26 mouse cellular contexts compared by ENCODE assay signal in the genomic region with DNA sequence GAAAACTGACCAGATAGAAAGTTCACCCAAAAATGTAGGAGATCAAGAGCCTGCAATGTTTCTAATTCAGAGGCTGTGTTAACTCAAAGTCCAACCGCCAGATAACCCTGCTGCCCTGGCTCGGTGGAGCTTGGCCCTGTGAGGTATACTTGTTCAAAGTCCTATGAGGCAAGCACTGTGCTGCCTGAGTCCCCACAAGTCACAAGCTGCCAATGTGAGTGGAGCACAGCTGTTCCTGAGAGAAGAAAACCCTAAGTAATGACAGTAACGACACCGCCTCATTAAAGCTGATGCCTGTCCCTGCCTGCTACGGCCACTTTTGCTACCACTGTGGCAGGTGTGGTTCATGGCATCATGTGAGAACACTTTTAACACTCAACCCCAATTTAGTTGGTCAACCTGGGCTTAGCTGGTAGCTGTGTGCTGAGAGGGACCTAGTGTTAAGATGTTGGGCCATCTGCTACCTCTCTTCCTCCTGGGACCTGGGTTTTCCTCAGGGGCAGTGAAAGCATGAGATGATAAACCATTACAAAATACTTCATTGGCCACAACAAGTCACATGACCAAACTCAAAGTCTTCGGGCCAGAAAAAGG.
DNase-seq lines count a peak whose midpoint lies in the region; ATAC-seq and TF ChIP-seq lines count a peak whose summit lies in the region.
"Had no signal": no experiment of that assay in that cellular context is flagged by ENCODE, and none has a peak within 500 bp of the region (broad histone marks: within the 10 kb centered on the region; RNA-seq: fewer than 3 reads in every experiment).

No protein-coding gene starts in this region.

- H3K4me2 ChIP-seq in midbrain, embryonic 15.5 days: no peak overlapping the region
- no peak overlapping the region for H3K4me2 ChIP-seq in intestine, embryonic 16.5 days (ENCODE audit: low read depth, low read length)
- no peak overlapping the region for H3K4me2 ChIP-seq in liver, embryonic 16.5 days (ENCODE audit: low read depth, low read length)
- H3K4me2 ChIP-seq: embryonic facial prominence, embryonic 13.5 days; heart, embryonic 15.5 days; hindbrain, embryonic 14.5 days; limb, embryonic 12.5 days; lung, embryonic 14.5 days had no signal

- H3K27ac ChIP-seq in midbrain, embryonic 10.5 days (replicated peaks): peak overlapping the region; percentile 19; the same call in 1 of the 2 replicates
- H3K27ac ChIP-seq in midbrain, embryonic 15.5 days: no peak overlapping the region
- 0 out of 2 replicates have a peak overlapping the region, but pooled peaks have one; percentile 41 for H3K27ac ChIP-seq in intestine, embryonic 16.5 days (ENCODE audit: low read length)
- H3K27ac ChIP-seq in liver, adult 2 months (replicated peaks; ENCODE audit: insufficient read depth, low read depth, low read length): no peak overlapping the region; the same call in 1 of the 2 replicates
- H3K27ac ChIP-seq in liver, embryonic 16.5 days (ENCODE audit: low read length): no peak overlapping the region
- H3K27ac ChIP-seq in hindbrain, embryonic 10.5 days: no peak overlapping the region
- H3K27ac ChIP-seq: embryonic facial prominence, embryonic 13.5 days; heart, embryonic 15.5 days; hindbrain, embryonic 14.5 days; layer of hippocampus, adult 2 months; limb, embryonic 12.5 days; stomach, postnatal 0 days had no signal

- 84% methylated on average over 6 of the region's 6 CpGs for WGBS in midbrain, embryonic 10.5 days
- 66% methylated on average over 6 of the region's 6 CpGs for WGBS in midbrain, embryonic 15.5 days
- 70% methylated on average over 6 of the region's 6 CpGs for WGBS in intestine, embryonic 16.5 days
- WGBS in liver, adult 2 months: 43% methylated on average over 6 of the region's 6 CpGs
- WGBS in liver, embryonic 16.5 days (ENCODE audit: insufficient replicate concordance): 61% methylated on average over 6 of the region's 6 CpGs
- 84% methylated on average over 6 of the region's 6 CpGs for WGBS in hindbrain, embryonic 10.5 days

- H3K79me2 ChIP-seq in liver, adult 2 months (ENCODE audit: control insufficient read depth, insufficient read depth, low read length): no peaks in the 10 kb centered on the region

- no peak overlapping the region for H3K9ac ChIP-seq in midbrain, embryonic 15.5 days
- H3K9ac ChIP-seq in intestine, embryonic 16.5 days (ENCODE audit: low read depth, low read length): no peak overlapping the region
- H3K9ac ChIP-seq in liver, adult 2 months (ENCODE audit: low read depth, low read length): no peak overlapping the region
- no peak overlapping the region for H3K9ac ChIP-seq in liver, embryonic 16.5 days (ENCODE audit: low read depth, low read length)
- H3K9ac ChIP-seq: embryonic facial prominence, embryonic 13.5 days; heart, embryonic 15.5 days; hindbrain, embryonic 14.5 days; limb, embryonic 12.5 days; lung, embryonic 14.5 days had no signal

- no peak for TF ChIP-seq POLR2A in liver, adult 2 months (IDR thresholded peaks at IDR 0.05; ENCODE audit: extremely low read depth, insufficient read depth, low read length)

- peaks cover 6% of the 10 kb centered on the region; the same call in 1 of the 2 replicates for H3K4me1 ChIP-seq in midbrain, embryonic 10.5 days
- peaks cover 9% of the 10 kb centered on the region for H3K4me1 ChIP-seq in midbrain, embryonic 15.5 days
- no peaks in the 10 kb centered on the region for H3K4me1 ChIP-seq in intestine, embryonic 16.5 days (ENCODE audit: control insufficient read depth, insufficient read depth, low read length)
- peaks cover 5% of the 10 kb centered on the region for H3K4me1 ChIP-seq in liver, adult 2 months (ENCODE audit: control insufficient read depth, insufficient read depth, low read length)
- no peaks in the 10 kb centered on the region for H3K4me1 ChIP-seq in liver, embryonic 16.5 days (ENCODE audit: control insufficient read depth, low read depth, low read length)
- 0 out of 2 replicates have a peak, but pooled peaks cover 4% of the 10 kb centered on the region for H3K4me1 ChIP-seq in hindbrain, embryonic 10.5 days (replicated peaks)
- H3K4me1 ChIP-seq: embryonic facial prominence, embryonic 13.5 days; heart, embryonic 15.5 days; limb, embryonic 12.5 days had no signal

- no peaks in the 10 kb centered on the region for H3K27me3 ChIP-seq in midbrain, embryonic 10.5 days (ENCODE audit: low read depth, poor library complexity, severe bottlenecking)
- no peaks in the 10 kb centered on the region for H3K27me3 ChIP-seq in midbrain, embryonic 15.5 days (replicated peaks)
- H3K27me3 ChIP-seq in intestine, embryonic 16.5 days (replicated peaks; ENCODE audit: control insufficient read depth, insufficient read depth, low read length): no peaks in the 10 kb centered on the region
- no peaks in the 10 kb centered on the region for H3K27me3 ChIP-seq in liver, adult 2 months (ENCODE audit: control insufficient read depth, insufficient read depth, low read length)
- H3K27me3 ChIP-seq in liver, embryonic 16.5 days (ENCODE audit: control insufficient read depth, insufficient read depth, low read depth, low read length): no peaks in the 10 kb centered on the region
- H3K27me3 ChIP-seq in hindbrain, embryonic 10.5 days (ENCODE audit: insufficient read depth, poor library complexity, severe bottlenecking): no peaks in the 10 kb centered on the region
- H3K27me3 ChIP-seq: embryonic facial prominence, embryonic 13.5 days; heart, embryonic 15.5 days; limb, embryonic 12.5 days had no signal

- H3K9me3 ChIP-seq in midbrain, embryonic 10.5 days (replicated peaks): no peaks in the 10 kb centered on the region
- no peaks in the 10 kb centered on the region for H3K9me3 ChIP-seq in midbrain, embryonic 15.5 days
- no peaks in the 10 kb centered on the region for H3K9me3 ChIP-seq in intestine, embryonic 16.5 days (ENCODE audit: control insufficient read depth, low read length)
- H3K9me3 ChIP-seq in liver, embryonic 16.5 days (replicated peaks; ENCODE audit: control insufficient read depth, low read length): peaks cover 1% of the 10 kb centered on the region
- no peaks in the 10 kb centered on the region for H3K9me3 ChIP-seq in hindbrain, embryonic 10.5 days
- H3K9me3 ChIP-seq: embryonic facial prominence, embryonic 13.5 days; heart, embryonic 15.5 days; limb, embryonic 12.5 days had no signal

- TF ChIP-seq CTCF in liver, adult 2 months (IDR thresholded peaks at IDR 0.05; ENCODE audit: low read depth, low read length): no peak

- H3K4me3 ChIP-seq in midbrain, embryonic 10.5 days: no peak overlapping the region
- no peak overlapping the region for H3K4me3 ChIP-seq in midbrain, embryonic 15.5 days
- no peak overlapping the region for H3K4me3 ChIP-seq in intestine, embryonic 16.5 days (ENCODE audit: low read length)
- no peak overlapping the region for H3K4me3 ChIP-seq in liver, adult 2 months (ENCODE audit: insufficient read depth, low read depth, low read length)
- H3K4me3 ChIP-seq in liver, embryonic 16.5 days (ENCODE audit: low read depth, low read length): no peak overlapping the region
- H3K4me3 ChIP-seq in hindbrain, embryonic 10.5 days: no peak overlapping the region
- H3K4me3 ChIP-seq: embryonic facial prominence, embryonic 13.5 days; heart, embryonic 15.5 days; layer of hippocampus, adult 2 months; limb, embryonic 12.5 days had no signal

- no peaks in the 10 kb centered on the region for H3K36me3 ChIP-seq in midbrain, embryonic 10.5 days
- no peaks in the 10 kb centered on the region for H3K36me3 ChIP-seq in midbrain, embryonic 15.5 days (replicated peaks)
- H3K36me3 ChIP-seq in intestine, embryonic 16.5 days (ENCODE audit: control insufficient read depth, insufficient read depth, low read length): no peaks in the 10 kb centered on the region
- H3K36me3 ChIP-seq in liver, adult 2 months (ENCODE audit: control insufficient read depth, insufficient read depth, low read length): no peaks in the 10 kb centered on the region
- H3K36me3 ChIP-seq in liver, embryonic 16.5 days (ENCODE audit: control insufficient read depth, insufficient read depth): no peaks in the 10 kb centered on the region
- H3K36me3 ChIP-seq in hindbrain, embryonic 10.5 days: no peaks in the 10 kb centered on the region
- H3K36me3 ChIP-seq: embryonic facial prominence, embryonic 13.5 days; heart, embryonic 15.5 days; limb, embryonic 12.5 days had no signal

- no peak for DNase-seq in midbrain, embryonic 10.5 days (ENCODE audit: low spot score)
- peak; percentile 93 for DNase-seq in liver, adult 2 months (ENCODE audit: extremely low read depth, low read depth, low spot score)
- DNase-seq in hindbrain, embryonic 10.5 days (ENCODE audit: low spot score): no peak
- DNase-seq in gastrocnemius, postnatal 4 days (ENCODE audit: low spot score in 2 of 2): no peak
- DNase-seq: adrenal gland, adult 2 months; cerebellum, adult 11-12 months; cerebellum, postnatal 25 days; heart, postnatal 36 days; kidney, adult 9 months; kidney, postnatal 25 days; layer of hippocampus, postnatal 36 days; lung, embryonic 14.5 days; lung, postnatal 36 days; right cerebral cortex, postnatal 14 days; thymus, adult 2 months; thymus, postnatal 4 days had no signal

- ATAC-seq in midbrain, embryonic 15.5 days (replicated peaks): no peak
- ATAC-seq in intestine, embryonic 16.5 days: peak; percentile 95
- peak; percentile 94 for ATAC-seq in liver, embryonic 16.5 days (ENCODE audit: low read depth)
- ATAC-seq: inflammation-experienced regulatory T-cells, adult 6 months had no signal

Comparison
In these comparisons a context has a peak if more than half of its experiments do, and no peak if none do; other contexts are left out.
1. H3K27ac ChIP-seq: peak in midbrain, embryonic 10.5 days (single experiment) and intestine, embryonic 16.5 days (single experiment); none in midbrain, embryonic 15.5 days (single experiment), liver, adult 2 months (single experiment), liver, embryonic 16.5 days (single experiment) and hindbrain, embryonic 10.5 days (single experiment).